Mouse (Mus musculus): Measurements from ENCODE around the gene Zfp809. TPM values are rescaled to one million over a fixed set of nuclear protein-coding genes. Genes with fewer than 3 reads are reported as not detected.

The Zfp809 gene
- polyA plus RNA-seq, 1 experiment from 2014 or later: 19.0 TPM

GRCm38 (mm10) chr9:22256579-22256978 lies 31.1 kb downstream of the Zfp809 start:
- Histone ChIP-seq H3K4me2 (no peak overlapping the region), H3K36me3 (ENCODE audit: control insufficient read depth, insufficient read depth, low read length) (peaks cover 32% of the 10 kb centered on the region), H3K27ac (ENCODE audit: low read depth, low read length) (no peak overlapping the region), H3K4me1 (ENCODE audit: control insufficient read depth, insufficient read depth, low read length) (peaks cover 2% of the 10 kb centered on the region; the same call in 1 of the 2 replicates), H3K9me3 (replicated peaks; ENCODE audit: control insufficient read depth, low read length) (peaks cover 3% of the 10 kb centered on the region), H3K9ac (ENCODE audit: low read depth, low read length) (no peak overlapping the region), H3K4me3 (ENCODE audit: low read depth, low read length) (no peak overlapping the region), H3K27me3 (ENCODE audit: control insufficient read depth, insufficient read depth, low read length) (no peaks in the 10 kb centered on the region)
- no peak for ATAC-seq (replicated peaks; ENCODE audit: insufficient number of reproducible peaks, low FRiP score, low TSS enrichment)
- WGBS (ENCODE audit: insufficient replicate concordance): 86% methylated on average over 4 of the region's 4 CpGs

- 80% methylated on average over 8 of the region's 8 CpGs for WGBS (ENCODE audit: insufficient replicate concordance)
- peaks cover 15% of the 10 kb centered on the region for H3K36me3 ChIP-seq (ENCODE audit: control insufficient read depth, insufficient read depth, low read length)
- peak overlapping the region; percentile 72 for H3K9ac ChIP-seq (ENCODE audit: low read depth, low read length)
- H3K4me2 ChIP-seq: peak overlapping the region; percentile 66
- H3K9me3 ChIP-seq (replicated peaks; ENCODE audit: control insufficient read depth, low read length): peaks cover 3% of the 10 kb centered on the region; the same call in 1 of the 2 replicates
- H3K4me3 ChIP-seq (ENCODE audit: low read depth, low read length): peak overlapping the region; percentile 61
- H3K4me1 ChIP-seq (ENCODE audit: control insufficient read depth, insufficient read depth, low read length): peaks cover 7% of the 10 kb centered on the region; the same call in 1 of the 2 replicates
- ATAC-seq (replicated peaks; ENCODE audit: insufficient number of reproducible peaks, low FRiP score, low TSS enrichment): no peak
- H3K27ac ChIP-seq (ENCODE audit: low read depth, low read length): no peak overlapping the region
- H3K27me3 ChIP-seq (ENCODE audit: control insufficient read depth, insufficient read depth, low read length): no peaks in the 10 kb centered on the region
Measured at GRCm38 (mm10) chr9:22258784-22259183, 33.3 kb downstream of the Zfp809 start.

GRCm38 (mm10) chr9:22259184-22260091 lies 33.9 kb downstream of the Zfp809 start, which contains the start of gene Zfp599:
Gene Zfp599, minus strand, starts transcription at chr9:22259895.
- 1% methylated on average over 35 of the region's 35 CpGs for WGBS (ENCODE audit: insufficient replicate concordance)
- peak; percentile 92 for ATAC-seq (replicated peaks; ENCODE audit: insufficient number of reproducible peaks, low FRiP score, low TSS enrichment)
- no peak within 1 kb of the TSS for H3K27ac ChIP-seq (ENCODE audit: low read depth, low read length)

GRCm38 (mm10) chr9:22260092-22260422 lies 34.5 kb downstream of the Zfp809 start:
- no peak overlapping the region for H3K27ac ChIP-seq (ENCODE audit: low read depth, low read length)
- H3K4me3 ChIP-seq (ENCODE audit: low read depth, low read length): peak overlapping the region; percentile 61
- 23% methylated on average over 3 of the region's 3 CpGs for WGBS (ENCODE audit: insufficient replicate concordance)
- H3K9ac ChIP-seq (ENCODE audit: low read depth, low read length): no peak overlapping the region; the same call in 1 of the 2 replicates
- H3K4me2 ChIP-seq: peak overlapping the region; percentile 66
- H3K9me3 ChIP-seq (replicated peaks; ENCODE audit: control insufficient read depth, low read length): peaks cover 3% of the 10 kb centered on the region; the same call in 1 of the 2 replicates
- H3K27me3 ChIP-seq (ENCODE audit: control insufficient read depth, insufficient read depth, low read length): no peaks in the 10 kb centered on the region
- no peak for ATAC-seq (replicated peaks; ENCODE audit: insufficient number of reproducible peaks, low FRiP score, low TSS enrichment)
- peaks cover 10% of the 10 kb centered on the region; the same call in 1 of the 2 replicates for H3K36me3 ChIP-seq (ENCODE audit: control insufficient read depth, insufficient read depth, low read length)
- peaks cover 8% of the 10 kb centered on the region; the same call in 1 of the 2 replicates for H3K4me1 ChIP-seq (ENCODE audit: control insufficient read depth, insufficient read depth, low read length)

More at GRCm38 (mm10) chr9:22259184-22260091, 33.9 kb downstream of the Zfp809 start, which contains the start of gene Zfp599:
- H3K4me2 ChIP-seq: peak within 1 kb of the TSS; percentile 66
- peaks cover 8% of the 10 kb centered on the region; the same call in 1 of the 2 replicates for H3K4me1 ChIP-seq (ENCODE audit: control insufficient read depth, insufficient read depth, low read length)
- peaks cover 3% of the 10 kb centered on the region; the same call in 1 of the 2 replicates for H3K9me3 ChIP-seq (replicated peaks; ENCODE audit: control insufficient read depth, low read length)
- H3K36me3 ChIP-seq (ENCODE audit: control insufficient read depth, insufficient read depth, low read length): peaks cover 11% of the 10 kb centered on the region; the same call in 1 of the 2 replicates
- peak within 1 kb of the TSS; percentile 61 for H3K4me3 ChIP-seq (ENCODE audit: low read depth, low read length)
- peak within 1 kb of the TSS; percentile 72 for H3K9ac ChIP-seq (ENCODE audit: low read depth, low read length)
- H3K27me3 ChIP-seq (ENCODE audit: control insufficient read depth, insufficient read depth, low read length): no peaks in the 10 kb centered on the region

GRCm38 (mm10) chr9:22261594-22261993 lies 36.1 kb downstream of the Zfp809 start:
- peaks cover 8% of the 10 kb centered on the region; the same call in 1 of the 2 replicates for H3K4me1 ChIP-seq (ENCODE audit: control insufficient read depth, insufficient read depth, low read length)
- no peaks in the 10 kb centered on the region; the same call in 1 of the 2 replicates for H3K36me3 ChIP-seq (ENCODE audit: control insufficient read depth, insufficient read depth, low read length)
- H3K9me3 ChIP-seq (replicated peaks; ENCODE audit: control insufficient read depth, low read length): 0 out of 2 replicates have a peak, but pooled peaks cover 1% of the 10 kb centered on the region
- H3K27ac ChIP-seq (ENCODE audit: low read depth, low read length): no peak overlapping the region
- 70% methylated on average over 1 of the region's 1 CpGs for WGBS (ENCODE audit: insufficient replicate concordance)
- H3K4me3 ChIP-seq (ENCODE audit: low read depth, low read length): no peak overlapping the region
- H3K4me2 ChIP-seq: no peak overlapping the region
- ATAC-seq (replicated peaks; ENCODE audit: insufficient number of reproducible peaks, low FRiP score, low TSS enrichment): no peak
- H3K9ac ChIP-seq (ENCODE audit: low read depth, low read length): no peak overlapping the region
- no peaks in the 10 kb centered on the region for H3K27me3 ChIP-seq (ENCODE audit: control insufficient read depth, insufficient read depth, low read length)

- no peak overlapping the region for H3K4me3 ChIP-seq (ENCODE audit: low read depth, low read length)
- H3K9me3 ChIP-seq (replicated peaks; ENCODE audit: control insufficient read depth, low read length): 0 out of 2 replicates have a peak, but pooled peaks cover 6% of the 10 kb centered on the region
- H3K4me1 ChIP-seq (ENCODE audit: control insufficient read depth, insufficient read depth, low read length): peaks cover 8% of the 10 kb centered on the region; the same call in 1 of the 2 replicates
- WGBS (ENCODE audit: insufficient replicate concordance): 78% methylated on average over 10 of the region's 10 CpGs
- H3K9ac ChIP-seq (ENCODE audit: low read depth, low read length): no peak overlapping the region
- no peaks in the 10 kb centered on the region; the same call in 1 of the 2 replicates for H3K36me3 ChIP-seq (ENCODE audit: control insufficient read depth, insufficient read depth, low read length)
- ATAC-seq (replicated peaks; ENCODE audit: insufficient number of reproducible peaks, low FRiP score, low TSS enrichment): no peak
- no peaks in the 10 kb centered on the region for H3K27me3 ChIP-seq (ENCODE audit: control insufficient read depth, insufficient read depth, low read length)
- no peak overlapping the region for H3K4me2 ChIP-seq
- no peak overlapping the region for H3K27ac ChIP-seq (ENCODE audit: low read depth, low read length)
Measured at GRCm38 (mm10) chr9:22262611-22263010, 37.1 kb downstream of the Zfp809 start.

- Histone ChIP-seq H3K4me3 (ENCODE audit: low read depth, low read length) (no peak overlapping the region), H3K36me3 (ENCODE audit: control insufficient read depth, insufficient read depth, low read length) (peaks cover 3% of the 10 kb centered on the region; the same call in 1 of the 2 replicates), H3K27ac (ENCODE audit: low read depth, low read length) (no peak overlapping the region), H3K27me3 (ENCODE audit: control insufficient read depth, insufficient read depth, low read length) (no peaks in the 10 kb centered on the region), H3K4me1 (ENCODE audit: control insufficient read depth, insufficient read depth, low read length) (no peaks in the 10 kb centered on the region), H3K9me3 (replicated peaks; ENCODE audit: control insufficient read depth, low read length) (0 out of 2 replicates have a peak, but pooled peaks cover 8% of the 10 kb centered on the region), H3K4me2 (no peak overlapping the region), H3K9ac (ENCODE audit: low read depth, low read length) (no peak overlapping the region)
- 81% methylated on average over 1 of the region's 1 CpGs for WGBS (ENCODE audit: insufficient replicate concordance)
- no peak for ATAC-seq (replicated peaks; ENCODE audit: insufficient number of reproducible peaks, low FRiP score, low TSS enrichment)
Measured at GRCm38 (mm10) chr9:22268886-22269285, 43.4 kb downstream of the Zfp809 start.

- peaks cover 52% of the 10 kb centered on the region for H3K9me3 ChIP-seq (replicated peaks; ENCODE audit: control insufficient read depth, low read length)
- H3K36me3 ChIP-seq (ENCODE audit: control insufficient read depth, insufficient read depth, low read length): peaks cover 72% of the 10 kb centered on the region
- WGBS (ENCODE audit: insufficient replicate concordance): 90% methylated on average over 4 of the region's 4 CpGs
- no peak for ATAC-seq (replicated peaks; ENCODE audit: insufficient number of reproducible peaks, low FRiP score, low TSS enrichment)
- no peak overlapping the region for H3K4me2 ChIP-seq
- H3K27me3 ChIP-seq (ENCODE audit: control insufficient read depth, insufficient read depth, low read length): no peaks in the 10 kb centered on the region
- H3K4me3 ChIP-seq (ENCODE audit: low read depth, low read length): no peak overlapping the region
- H3K9ac ChIP-seq (ENCODE audit: low read depth, low read length): no peak overlapping the region
- H3K4me1 ChIP-seq (ENCODE audit: control insufficient read depth, insufficient read depth, low read length): no peaks in the 10 kb centered on the region
- no peak overlapping the region for H3K27ac ChIP-seq (ENCODE audit: low read depth, low read length)
Measured at GRCm38 (mm10) chr9:22278733-22279132, 53.2 kb downstream of the Zfp809 start.
